Mouse (Mus musculus) layer of hippocampus, adult 11-12 months (tissue): ENCODE data around the gene Slc44a5.
A peak's percentile ranks its signal among the peaks of the same experiment; 100 is the strongest.
"Not testable (repeated sequence)": the region's sequence is repeated elsewhere in the genome, so short reads cannot be mapped to it uniquely, and the experiment has no call there.

Experiments used
- DNase-seq: peaks from one replicate; pipeline ENCODE4 v3.0.0; 2022; ENCODE audit warnings: low spot score

The Slc44a5 gene

GRCm38 (mm10) chr3:153969451-153969850 lies 3.8 kb upstream of the Slc44a5 start:
- DNase-seq: no peak

DNA sequence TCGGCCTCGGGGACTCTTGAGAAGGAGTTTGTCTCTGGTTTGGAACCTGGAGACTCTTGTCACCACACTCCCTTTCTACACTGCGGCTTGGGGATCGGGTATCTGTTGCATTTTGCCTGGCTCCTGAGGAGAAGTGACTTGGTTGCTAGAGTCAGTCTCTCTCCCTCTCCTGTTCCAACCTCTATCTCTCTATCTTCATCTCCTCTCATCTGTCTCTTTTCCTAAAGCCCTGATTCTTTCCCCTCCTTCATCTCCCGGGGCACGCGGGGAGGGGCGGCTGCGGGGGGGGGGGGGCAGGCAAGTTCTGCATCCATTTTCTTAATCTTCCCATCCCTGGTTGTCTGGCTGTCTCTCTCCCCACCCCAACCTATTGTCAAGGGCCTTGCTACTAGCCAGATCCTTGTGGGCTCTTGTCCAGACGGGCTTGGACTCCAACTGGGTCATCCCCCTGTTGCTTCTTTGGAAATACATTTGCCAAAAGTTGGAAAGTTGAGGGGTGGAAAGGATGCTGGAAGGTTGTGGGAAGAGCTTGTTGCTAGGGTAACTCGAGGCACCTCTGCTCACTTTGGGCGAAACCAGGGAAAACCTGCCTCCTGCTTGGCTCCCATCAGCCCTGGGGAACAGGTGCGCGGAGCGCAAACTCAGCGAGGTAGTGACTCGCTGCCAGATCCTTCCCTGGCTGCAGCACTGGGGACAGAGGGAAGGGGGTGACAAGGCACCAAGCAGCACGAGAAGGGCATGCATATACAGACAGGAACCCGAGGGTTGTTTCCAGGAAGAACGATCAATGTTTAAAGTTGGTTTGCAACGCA lies 919 bp downstream of the Slc44a5 start:
- DNase-seq: peak; percentile 40

DNA sequence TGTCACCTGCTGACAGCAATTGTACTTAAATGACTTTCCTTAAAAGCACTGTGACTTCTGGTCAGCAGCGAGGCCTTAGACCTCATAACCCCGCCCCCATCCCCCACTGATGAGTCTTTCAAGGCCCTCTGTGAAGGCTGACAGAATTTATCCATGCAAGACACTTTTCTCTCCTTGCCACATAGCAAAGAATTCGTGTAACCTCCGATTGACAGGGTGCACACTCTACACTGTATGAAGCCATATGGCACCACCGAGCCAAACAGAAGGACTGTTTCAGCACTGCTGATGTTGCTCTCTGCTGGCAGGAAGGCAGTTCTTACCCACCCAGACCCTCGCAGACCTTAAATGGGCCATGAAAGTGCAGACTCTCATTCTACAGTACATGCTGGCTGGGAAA lies 1.8 kb downstream of the Slc44a5 start:
- DNase-seq: peak; percentile 32

DNA sequence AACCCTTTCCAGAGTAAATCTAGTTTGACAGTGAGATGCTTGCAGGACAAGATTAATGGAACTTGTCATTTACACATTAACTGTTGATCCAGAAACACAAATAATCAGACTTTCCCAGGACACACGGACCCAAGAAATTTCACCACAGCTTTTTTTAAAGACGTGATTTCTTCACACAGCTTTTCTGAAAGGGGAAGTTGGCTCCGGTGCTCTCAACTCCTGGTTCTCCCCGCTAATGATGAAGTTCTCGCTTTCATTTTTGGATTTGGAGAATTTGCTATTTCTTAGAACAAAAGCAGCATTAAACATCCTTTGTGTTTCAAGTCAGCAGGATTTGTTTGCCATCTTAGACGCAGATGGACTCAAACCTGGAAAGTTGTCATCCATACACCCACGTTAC lies 2.6 kb downstream of the Slc44a5 start:
- DNase-seq: no peak

- DNase-seq: no peak
Observed at GRCm38 (mm10) chr3:153980611-153981010, 7.4 kb downstream of the Slc44a5 start.

DNA sequence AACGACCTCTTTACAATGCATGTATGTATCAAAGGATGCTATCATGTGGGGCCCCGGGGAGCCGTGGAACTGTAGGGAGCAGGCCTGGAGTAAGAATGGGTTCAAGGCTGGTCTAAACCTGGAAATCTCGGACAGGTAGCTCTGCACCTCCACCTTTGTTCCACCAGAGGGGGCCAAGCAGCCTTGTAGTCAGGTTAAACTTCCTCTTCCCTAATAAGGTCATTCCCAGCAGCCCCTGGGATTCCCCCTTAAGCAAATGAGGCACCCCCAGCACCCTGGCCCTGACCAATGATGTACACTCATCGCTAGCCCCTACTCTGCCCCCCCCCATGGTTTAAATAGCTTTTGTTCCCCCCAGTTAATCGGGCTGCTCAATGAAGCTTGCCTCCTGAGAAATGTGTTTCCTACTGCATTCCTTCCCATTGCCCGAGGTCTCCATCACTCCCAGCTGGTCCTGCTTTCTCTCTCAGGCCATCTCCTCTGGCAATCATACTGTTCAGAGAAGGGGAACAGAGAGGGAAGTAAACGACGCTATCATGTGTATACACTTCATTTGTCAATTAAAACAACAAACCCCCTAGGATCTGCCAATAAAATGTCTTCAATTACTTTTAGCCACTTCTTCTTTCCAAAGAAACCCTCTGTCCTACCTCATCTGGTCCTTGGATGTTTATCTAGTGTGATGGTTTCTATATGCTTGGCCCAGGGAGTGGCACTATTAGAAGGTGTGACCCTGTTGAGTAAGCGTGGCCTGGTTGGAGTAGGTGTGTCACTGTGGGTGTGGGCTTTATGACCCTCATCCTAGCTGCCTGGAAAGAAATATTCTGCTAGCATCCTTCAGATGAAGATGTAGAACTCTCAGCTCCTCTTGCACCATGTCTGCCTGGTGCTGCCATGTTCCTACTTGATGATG lies 11.4 kb downstream of the Slc44a5 start:
- no peak for DNase-seq

GRCm38 (mm10) chr3:153999797-154000528 lies 26.7 kb downstream of the Slc44a5 start:
- DNase-seq: no peak

DNA sequence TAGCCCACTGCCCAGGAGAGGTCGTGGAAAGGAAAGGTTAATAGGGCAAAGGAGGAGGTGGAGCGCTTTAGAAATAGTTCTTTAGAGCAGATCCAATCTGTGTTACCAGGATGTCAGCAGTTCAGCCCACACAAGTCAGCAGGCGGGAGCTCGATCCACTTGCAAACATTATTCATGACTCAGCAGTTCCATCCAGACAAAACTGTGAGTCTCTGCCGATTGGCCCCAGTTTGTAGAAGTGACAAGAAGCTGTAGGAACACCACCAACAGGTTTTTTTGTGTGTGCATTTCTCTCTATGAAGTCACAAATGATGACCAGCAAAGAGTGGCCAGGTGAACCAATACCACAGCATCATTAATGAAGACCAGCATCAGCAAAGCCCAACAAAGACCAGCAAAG lies 28.1 kb downstream of the Slc44a5 start:
- DNase-seq: no peak

- no peak for DNase-seq
Observed at GRCm38 (mm10) chr3:154046876-154047275, 73.6 kb downstream of the Slc44a5 start.

- no peak for DNase-seq
Observed at GRCm38 (mm10) chr3:154053331-154053730, 80.1 kb downstream of the Slc44a5 start.

DNA sequence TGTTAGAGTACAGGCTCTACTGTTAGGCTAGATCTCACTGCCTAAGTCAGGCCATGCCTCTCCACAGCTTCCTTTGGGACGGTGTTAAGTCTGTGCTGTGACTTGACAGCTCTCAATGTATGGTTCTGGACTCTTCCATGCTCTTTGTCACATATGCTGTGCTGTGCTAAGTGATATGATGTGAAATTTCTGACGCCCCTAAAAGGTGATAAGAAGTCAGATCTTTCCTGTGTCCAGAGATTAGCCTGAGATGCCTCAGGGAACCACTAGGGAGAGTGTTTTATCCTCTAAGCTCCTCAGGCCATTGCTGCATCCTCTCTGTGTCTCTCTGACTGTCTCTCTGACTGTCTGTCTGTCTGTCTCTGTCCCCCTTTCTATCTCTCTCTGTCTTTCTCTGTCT lies 84.2 kb downstream of the Slc44a5 start:
- DNase-seq: no peak

DNA sequence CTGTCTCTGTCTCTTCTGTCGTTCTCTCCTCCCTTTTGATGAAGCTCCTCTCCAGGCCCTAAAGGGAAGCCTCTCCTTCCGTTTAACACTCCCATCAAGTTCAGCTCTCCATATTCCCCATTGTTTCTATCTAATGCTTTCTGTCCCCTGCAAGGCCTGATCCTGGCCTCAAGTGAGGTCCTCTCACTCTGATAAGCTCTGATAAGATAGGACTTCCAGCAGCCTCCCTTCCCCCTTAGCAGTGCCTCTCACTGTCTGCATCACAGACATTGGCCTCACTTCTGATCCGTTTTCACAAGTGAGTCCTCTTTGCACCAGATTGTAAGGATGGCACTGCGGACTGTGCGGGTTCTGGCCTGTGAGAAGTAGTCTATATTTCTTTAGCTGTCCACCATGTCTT lies 85.0 kb downstream of the Slc44a5 start:
- DNase-seq: no peak

DNA sequence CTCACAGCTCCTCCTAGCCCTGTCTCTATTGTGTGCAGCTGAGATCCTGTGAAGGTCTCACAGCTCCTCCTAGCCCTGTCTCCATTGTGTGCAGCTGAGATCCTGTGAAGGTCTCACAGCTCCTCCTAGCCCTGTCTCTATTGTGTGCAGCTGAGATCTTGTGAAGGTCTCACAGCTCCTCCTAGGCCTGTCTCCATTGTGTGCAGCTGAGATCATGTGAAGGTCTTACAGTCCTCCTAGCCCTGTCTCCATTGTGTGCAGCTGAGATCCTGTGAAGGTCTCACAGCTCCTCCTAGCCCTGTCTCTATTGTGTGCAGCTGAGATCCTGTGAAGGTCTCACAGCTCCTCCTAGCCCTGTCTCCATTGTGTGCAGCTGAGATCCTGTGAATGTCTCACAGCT lies 98.8 kb downstream of the Slc44a5 start:
- not testable (repeated sequence) for DNase-seq

- DNase-seq: no peak
Observed at GRCm38 (mm10) chr3:154075749-154076148, 102.5 kb downstream of the Slc44a5 start.

- DNase-seq: no peak
Observed at GRCm38 (mm10) chr3:154081687-154082086, 108.5 kb downstream of the Slc44a5 start.

- no peak for DNase-seq
Observed at GRCm38 (mm10) chr3:154082241-154082640, 109.0 kb downstream of the Slc44a5 start.

- no peak for DNase-seq
Observed at GRCm38 (mm10) chr3:154082961-154083360, 109.7 kb downstream of the Slc44a5 start.

GRCm38 (mm10) chr3:154089996-154090395 lies 116.8 kb downstream of the Slc44a5 start:
- no peak for DNase-seq

DNA sequence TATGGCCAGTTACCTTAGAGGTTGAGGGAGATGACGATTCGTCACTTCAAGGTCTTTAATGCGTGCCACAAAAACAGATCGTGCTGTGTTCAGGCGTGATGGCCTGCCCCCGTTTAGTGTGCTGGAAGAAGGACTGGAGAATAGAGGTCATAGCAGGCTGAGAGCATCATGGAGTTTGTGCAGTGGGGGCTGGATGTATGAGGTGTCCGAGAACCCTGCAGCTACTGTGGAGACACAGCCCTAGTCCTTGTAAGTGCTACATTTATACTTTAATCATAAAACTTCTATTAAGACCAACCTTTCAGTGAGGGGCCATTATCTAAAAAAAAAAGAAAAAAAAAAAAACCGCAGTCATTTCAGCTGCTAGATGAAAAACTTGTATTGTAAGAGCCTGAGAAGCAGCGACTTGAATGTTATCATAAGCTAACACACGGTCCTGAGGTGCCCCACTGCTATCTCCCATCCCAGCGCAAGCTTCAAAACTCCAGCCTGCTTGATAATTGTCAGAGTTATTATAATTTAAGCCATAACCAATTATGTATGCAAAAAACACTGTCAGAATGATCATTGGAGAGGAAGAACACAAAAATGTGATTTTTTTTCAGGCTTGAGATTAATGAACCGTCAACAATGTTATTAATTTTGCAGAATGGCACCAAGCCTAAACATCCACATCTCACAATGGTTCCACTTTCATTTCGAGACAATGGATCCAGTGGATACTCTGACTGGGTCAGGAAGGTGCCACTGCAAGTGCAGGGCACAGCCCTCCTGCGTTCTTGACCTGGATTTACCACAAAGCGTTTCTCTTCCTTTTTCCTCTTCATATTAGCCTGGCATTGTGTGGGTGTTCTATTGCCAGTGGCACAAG lies 118.5 kb downstream of the Slc44a5 start:
- no peak for DNase-seq

GRCm38 (mm10) chr3:154092466-154092865 lies 119.2 kb downstream of the Slc44a5 start:
- no peak for DNase-seq

DNA sequence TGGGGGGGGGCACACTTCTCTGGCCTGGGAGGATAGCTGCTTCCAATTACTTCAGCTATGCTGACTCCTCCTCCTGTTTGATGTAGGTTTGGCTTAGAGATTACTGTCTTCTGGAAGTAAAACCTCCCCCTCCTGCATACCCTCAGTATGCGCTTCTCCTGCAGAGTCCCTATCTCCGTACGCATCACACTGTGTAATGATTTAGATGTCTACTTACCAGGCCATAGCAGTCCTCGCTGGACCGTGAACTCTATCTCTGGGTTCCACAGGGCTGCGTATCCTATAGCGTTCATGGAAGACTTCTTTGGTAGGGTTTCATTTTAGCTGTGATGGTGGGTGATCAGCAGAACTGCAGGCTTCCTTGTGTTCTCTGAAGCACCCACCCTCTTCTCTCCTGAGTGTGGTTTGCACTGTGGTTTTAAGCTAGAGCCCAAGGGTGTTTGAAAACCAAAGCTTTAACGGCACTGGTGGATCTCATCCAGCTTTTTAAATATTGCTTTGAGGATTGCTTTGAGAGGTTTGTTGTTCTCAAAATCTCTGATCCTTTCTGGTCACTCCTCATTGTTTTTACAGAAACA lies 120.6 kb downstream of the Slc44a5 start:
- no peak for DNase-seq
